Mouse (Mus musculus): Measurements from ENCODE around the gene Dnajc7.

DNA sequence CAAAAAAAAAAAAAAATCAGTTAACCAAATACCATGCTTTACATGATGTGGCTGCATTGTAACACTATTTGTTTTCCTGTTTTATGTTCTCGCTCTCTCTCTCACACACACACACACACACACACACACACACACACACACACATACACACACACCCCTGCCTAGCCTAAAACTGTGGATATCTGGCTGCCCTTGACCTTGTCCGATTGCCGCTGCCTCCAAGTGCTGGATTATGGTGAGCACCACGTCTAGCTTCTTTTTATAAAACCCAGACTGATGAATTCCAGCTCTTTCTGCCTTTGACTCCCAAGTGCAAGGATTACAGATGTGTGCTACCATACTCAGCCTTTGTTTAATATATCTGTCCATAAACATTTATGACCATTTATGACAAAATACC, 2.5 kb downstream of the Dnajc7 start:
- TF ChIP-seq TCF3 (IDR thresholded peaks at IDR 0.05; ENCODE audit: insufficient read length, low read depth): no peak
- no peak for TF ChIP-seq MAX (IDR thresholded peaks at IDR 0.05; ENCODE audit: low read depth)
